Mouse (Mus musculus): Measurements from ENCODE around the gene Sh3kbp1. TPM values are rescaled to one million over a fixed set of nuclear protein-coding genes. Genes with fewer than 3 reads are reported as not detected.

Gene Sh3kbp1
- polyA plus RNA-seq, 1 experiment from 2014 or later, result 47.0 TPM

GRCm38 (mm10) chrX:159872521-159872920 is 245.4 kb downstream of the Sh3kbp1 start:
- Histone ChIP-seq H3K9me3 (no peaks in the 10 kb centered on the region), H3K4me2 (replicated peaks) (no peak overlapping the region), H3K9ac (no peak overlapping the region), H3K4me1 (no peaks in the 10 kb centered on the region), H3K4me3 (no peak overlapping the region), H3K36me3 (no peaks in the 10 kb centered on the region), H3K27ac (no peak overlapping the region), H3K27me3 (replicated peaks) (no peaks in the 10 kb centered on the region)
- WGBS, result 81% methylated on average over 2 of the region's 2 CpGs
- no peak for ATAC-seq (ENCODE audit: low FRiP score, low read depth)

DNA sequence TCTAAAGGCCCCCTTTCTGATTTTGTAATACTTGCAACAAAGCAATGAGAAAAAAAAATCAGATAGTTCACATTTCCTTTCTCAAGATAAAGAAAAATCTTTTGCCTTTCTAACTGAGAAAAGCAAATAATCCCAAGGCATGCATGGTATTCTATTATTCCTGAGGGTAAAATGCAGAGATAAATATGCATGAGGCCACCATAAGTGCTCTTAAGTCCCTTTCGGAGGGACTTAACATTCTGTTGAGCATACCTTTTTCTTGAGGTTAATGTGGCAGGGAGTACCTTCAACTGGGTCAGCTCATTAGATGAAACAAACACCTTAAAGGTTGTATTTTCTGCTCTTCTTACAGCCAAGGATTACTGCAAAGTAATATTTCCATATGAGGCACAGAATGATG is 250.7 kb downstream of the Sh3kbp1 start:
- no peak for ATAC-seq (ENCODE audit: low FRiP score, low read depth)
- no peak overlapping the region for H3K27ac ChIP-seq
- H3K9ac ChIP-seq, result no peak overlapping the region
- H3K36me3 ChIP-seq, result no peaks in the 10 kb centered on the region
- 87% methylated on average over 1 of the region's 1 CpGs for WGBS
- no peaks in the 10 kb centered on the region for H3K27me3 ChIP-seq (replicated peaks)
- H3K4me2 ChIP-seq (replicated peaks), result no peak overlapping the region
- H3K4me1 ChIP-seq, result no peaks in the 10 kb centered on the region
- H3K9me3 ChIP-seq, result no peaks in the 10 kb centered on the region
- H3K4me3 ChIP-seq, result no peak overlapping the region

DNA sequence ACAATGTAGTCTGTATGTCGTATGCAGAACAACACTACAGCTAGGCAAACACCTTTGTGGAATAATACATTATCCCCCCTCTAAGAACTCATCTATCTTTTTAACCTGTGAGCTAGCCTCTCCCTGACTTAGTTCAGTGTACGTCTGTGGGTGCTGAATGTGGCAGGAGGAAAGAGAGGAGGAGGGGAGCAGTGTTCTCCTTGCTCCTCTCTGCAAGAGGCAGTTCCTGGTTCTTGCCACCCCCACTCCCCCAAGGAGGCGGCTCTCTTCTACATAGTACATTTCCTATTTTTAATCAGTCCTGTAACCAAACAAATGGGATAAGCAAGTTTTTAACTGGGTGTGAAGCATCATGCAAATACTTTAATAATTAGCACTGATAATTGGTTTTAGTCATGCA is 252.4 kb downstream of the Sh3kbp1 start:
- H3K9me3 ChIP-seq, result no peaks in the 10 kb centered on the region

DNA sequence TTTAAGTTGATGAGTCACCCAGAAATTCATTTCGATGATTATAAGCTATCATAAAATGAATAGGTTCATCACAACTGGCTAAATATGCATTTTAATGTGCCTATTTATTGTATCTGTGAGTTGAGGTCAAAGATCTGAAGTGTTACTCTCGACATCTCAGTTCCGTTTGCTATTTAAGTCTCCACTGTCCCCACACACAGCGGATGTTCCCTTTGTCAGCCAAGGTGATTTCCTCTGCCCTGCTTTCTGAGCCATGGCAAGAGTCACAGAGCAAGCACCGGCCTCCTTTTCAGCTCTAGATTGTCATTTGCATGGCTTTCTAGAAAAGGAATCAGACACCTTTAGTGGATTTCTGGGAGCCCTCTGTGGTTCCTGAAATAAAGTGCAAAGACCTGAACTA is 254.5 kb downstream of the Sh3kbp1 start:
- H3K27ac ChIP-seq, result no peak overlapping the region
- no peaks in the 10 kb centered on the region for H3K9me3 ChIP-seq
- no peak overlapping the region for H3K4me2 ChIP-seq (replicated peaks)
- no peak overlapping the region for H3K9ac ChIP-seq
- no peak for ATAC-seq (ENCODE audit: low FRiP score, low read depth)
- H3K27me3 ChIP-seq (replicated peaks), result no peaks in the 10 kb centered on the region
- no peaks in the 10 kb centered on the region for H3K4me1 ChIP-seq
- no peak overlapping the region for H3K4me3 ChIP-seq
- WGBS, result 88% methylated on average over 5 of the region's 5 CpGs
- H3K36me3 ChIP-seq, result no peaks in the 10 kb centered on the region

More for the DNA sequence above, 252.4 kb downstream of the Sh3kbp1 start:
- H3K4me3 ChIP-seq, result no peak overlapping the region
- no peaks in the 10 kb centered on the region for H3K4me1 ChIP-seq
- no peak overlapping the region for H3K4me2 ChIP-seq (replicated peaks)
- H3K27ac ChIP-seq, result no peak overlapping the region
- WGBS, result 67% methylated on average over 3 of the region's 3 CpGs
- no peak for ATAC-seq (ENCODE audit: low FRiP score, low read depth)
- no peak overlapping the region for H3K9ac ChIP-seq
- no peaks in the 10 kb centered on the region for H3K27me3 ChIP-seq (replicated peaks)
- H3K36me3 ChIP-seq, result no peaks in the 10 kb centered on the region

GRCm38 (mm10) chrX:159896536-159896935 is 269.5 kb downstream of the Sh3kbp1 start:
- H3K9me3 ChIP-seq, result no peaks in the 10 kb centered on the region
- WGBS, result 80% methylated on average over 4 of the region's 4 CpGs
- H3K27ac ChIP-seq, result no peak overlapping the region
- H3K27me3 ChIP-seq (replicated peaks), result no peaks in the 10 kb centered on the region
- no peaks in the 10 kb centered on the region for H3K4me1 ChIP-seq
- no peak overlapping the region for H3K4me2 ChIP-seq (replicated peaks)
- no peak overlapping the region for H3K4me3 ChIP-seq
- no peak overlapping the region for H3K9ac ChIP-seq
- no peak for ATAC-seq (ENCODE audit: low FRiP score, low read depth)
- H3K36me3 ChIP-seq, result no peaks in the 10 kb centered on the region

DNA sequence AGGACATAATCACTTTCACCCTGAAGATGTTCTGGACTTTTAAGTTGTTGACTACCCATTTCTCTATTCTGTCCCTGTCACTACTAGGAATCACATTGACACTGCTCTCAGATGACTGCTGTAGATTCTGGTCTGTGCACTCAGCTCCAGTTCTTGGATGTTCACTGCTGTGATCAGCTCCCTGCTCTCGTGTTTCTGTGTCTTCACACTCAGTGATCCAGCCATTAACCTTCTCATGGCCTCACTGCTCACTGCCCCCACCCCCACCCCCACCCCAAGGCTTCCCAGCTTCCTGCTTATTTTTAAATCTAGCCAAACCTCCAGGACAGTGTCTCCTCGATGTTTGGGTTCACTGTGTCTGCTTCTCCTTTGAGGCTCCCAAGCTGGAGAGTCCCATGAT is 271.0 kb downstream of the Sh3kbp1 start:
- Histone ChIP-seq H3K9me3 (no peaks in the 10 kb centered on the region), H3K27ac (no peak overlapping the region), H3K36me3 (no peaks in the 10 kb centered on the region), H3K9ac (no peak overlapping the region), H3K4me1 (no peaks in the 10 kb centered on the region), H3K27me3 (replicated peaks) (no peaks in the 10 kb centered on the region), H3K4me2 (replicated peaks) (no peak overlapping the region), H3K4me3 (no peak overlapping the region)
- WGBS, result 51% methylated on average over 2 of the region's 2 CpGs
- ATAC-seq (ENCODE audit: low FRiP score, low read depth), result no peak

- Histone ChIP-seq H3K9me3 (no peaks in the 10 kb centered on the region), H3K4me1 (no peaks in the 10 kb centered on the region), H3K27ac (no peak overlapping the region), H3K4me3 (no peak overlapping the region), H3K4me2 (replicated peaks) (no peak overlapping the region), H3K9ac (no peak overlapping the region), H3K27me3 (replicated peaks) (0 out of 2 replicates have a peak, but pooled peaks cover 3% of the 10 kb centered on the region), H3K36me3 (no peaks in the 10 kb centered on the region)
- WGBS, result 81% methylated on average over 2 of the region's 2 CpGs
- no peak for ATAC-seq (ENCODE audit: low FRiP score, low read depth)
Observed at GRCm38 (mm10) chrX:159899121-159899520, 272.0 kb downstream of the Sh3kbp1 start.

- no peaks in the 10 kb centered on the region for H3K36me3 ChIP-seq
- no peak overlapping the region for H3K4me3 ChIP-seq
- 0 out of 2 replicates have a peak, but pooled peaks cover 4% of the 10 kb centered on the region for H3K27me3 ChIP-seq (replicated peaks)
- H3K27ac ChIP-seq, result no peak overlapping the region
- H3K4me2 ChIP-seq (replicated peaks), result no peak overlapping the region
- ATAC-seq (ENCODE audit: low FRiP score, low read depth), result no peak
- H3K4me1 ChIP-seq, result no peaks in the 10 kb centered on the region
- H3K9ac ChIP-seq, result no peak overlapping the region
- 84% methylated on average over 3 of the region's 3 CpGs for WGBS
- no peaks in the 10 kb centered on the region for H3K9me3 ChIP-seq
Observed at GRCm38 (mm10) chrX:159903421-159903820, 276.3 kb downstream of the Sh3kbp1 start.

DNA sequence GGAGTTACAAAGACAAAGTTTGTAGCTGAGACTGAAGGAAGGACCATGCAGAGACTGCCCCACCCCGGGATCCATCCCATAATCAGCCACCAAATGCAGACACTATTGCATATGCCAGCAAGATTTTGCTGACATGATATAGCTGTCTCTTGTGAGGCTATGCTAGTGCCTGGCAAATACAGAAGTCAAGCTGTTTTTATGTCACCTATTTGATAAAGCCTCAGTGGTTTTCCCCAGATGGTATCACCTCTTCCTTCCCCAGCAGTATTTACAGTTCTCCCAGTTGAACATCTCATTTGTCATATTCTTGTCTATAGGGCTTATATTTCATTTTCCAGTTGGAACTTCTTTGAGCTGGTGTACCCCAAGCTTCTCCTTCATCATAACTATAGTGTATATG is 280.6 kb downstream of the Sh3kbp1 start:
- Histone ChIP-seq H3K9ac (no peak overlapping the region), H3K4me2 (replicated peaks) (no peak overlapping the region), H3K4me1 (no peaks in the 10 kb centered on the region), H3K27ac (no peak overlapping the region), H3K9me3 (no peaks in the 10 kb centered on the region), H3K36me3 (no peaks in the 10 kb centered on the region), H3K4me3 (no peak overlapping the region), H3K27me3 (replicated peaks) (0 out of 2 replicates have a peak, but pooled peaks cover 7% of the 10 kb centered on the region)
- no peak for ATAC-seq (ENCODE audit: low FRiP score, low read depth)
- 64% methylated on average over 1 of the region's 1 CpGs for WGBS

DNA sequence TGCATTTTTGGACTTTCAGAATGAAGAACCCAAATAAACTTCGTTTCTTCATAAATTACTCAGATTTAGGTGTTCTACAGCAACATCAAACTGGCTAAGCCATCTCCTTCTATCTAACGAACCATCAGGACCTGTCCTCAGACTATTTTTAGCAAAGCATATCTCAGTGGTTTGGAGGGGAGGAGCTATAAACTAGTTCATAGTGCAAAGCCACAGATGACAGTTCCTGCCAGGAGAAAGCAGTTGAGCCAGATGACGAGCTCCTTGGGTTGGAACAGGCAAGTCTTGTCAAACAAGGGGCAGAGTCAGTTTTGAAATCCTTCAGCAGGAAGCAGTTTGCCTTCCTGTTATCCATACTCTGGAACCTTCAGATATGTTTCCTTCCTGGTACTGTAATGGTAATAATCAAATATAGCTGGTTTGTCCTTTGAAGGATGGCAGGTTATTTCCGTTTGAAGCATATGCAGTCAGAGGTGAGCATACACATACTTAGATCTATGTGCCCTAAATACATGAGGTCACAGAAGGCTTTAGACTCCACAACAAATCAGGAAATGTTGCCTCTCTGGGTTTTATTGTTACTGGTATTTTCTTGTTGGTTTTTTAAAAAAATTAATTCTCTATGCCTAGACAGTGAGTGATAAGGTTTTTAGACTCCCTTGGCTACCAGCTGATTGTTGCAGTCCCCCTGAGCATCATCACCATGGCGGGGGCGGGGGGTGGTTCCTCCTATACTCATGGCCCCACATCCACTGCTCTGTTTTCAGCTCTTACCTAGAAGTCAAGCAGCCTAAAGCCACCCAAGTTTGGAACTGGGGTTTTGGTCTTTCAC is 282.6 kb downstream of the Sh3kbp1 start:
- Histone ChIP-seq H3K4me1 (no peaks in the 10 kb centered on the region), H3K9me3 (no peaks in the 10 kb centered on the region), H3K9ac (no peak overlapping the region), H3K27ac (no peak overlapping the region), H3K36me3 (no peaks in the 10 kb centered on the region), H3K27me3 (replicated peaks) (0 out of 2 replicates have a peak, but pooled peaks cover 4% of the 10 kb centered on the region), H3K4me3 (no peak overlapping the region), H3K4me2 (replicated peaks) (no peak overlapping the region)
- 82% methylated on average over 6 of the region's 6 CpGs for WGBS
- ATAC-seq (ENCODE audit: low FRiP score, low read depth), result no peak

GRCm38 (mm10) chrX:159910600-159910999 is 283.5 kb downstream of the Sh3kbp1 start:
- H3K4me2 ChIP-seq (replicated peaks), result no peak overlapping the region
- 64% methylated on average over 3 of the region's 3 CpGs for WGBS
- H3K36me3 ChIP-seq, result no peaks in the 10 kb centered on the region
- H3K9ac ChIP-seq, result no peak overlapping the region
- H3K4me1 ChIP-seq, result no peaks in the 10 kb centered on the region
- H3K27me3 ChIP-seq (replicated peaks), result 0 out of 2 replicates have a peak, but pooled peaks cover 4% of the 10 kb centered on the region
- no peak for ATAC-seq (ENCODE audit: low FRiP score, low read depth)
- no peak overlapping the region for H3K27ac ChIP-seq
- no peaks in the 10 kb centered on the region for H3K9me3 ChIP-seq
- H3K4me3 ChIP-seq, result no peak overlapping the region

DNA sequence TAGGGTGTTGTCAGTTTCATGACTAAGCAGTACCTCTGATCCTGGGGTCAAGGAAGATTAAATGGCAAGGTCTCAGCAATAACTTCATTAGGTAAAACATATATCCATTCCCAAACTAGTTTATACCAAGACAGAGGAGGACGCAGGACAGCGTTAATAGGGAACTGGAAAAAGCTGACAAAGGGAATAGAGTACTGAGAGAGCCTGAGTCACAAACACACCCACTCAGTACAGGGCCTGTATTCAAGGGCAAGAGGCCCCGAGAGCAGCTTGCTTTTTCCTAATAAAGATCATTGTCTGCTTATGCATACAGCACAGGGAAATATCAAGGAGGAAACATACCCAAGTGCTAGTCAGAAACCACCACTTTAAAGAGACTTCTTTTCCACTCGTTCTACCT is 284.5 kb downstream of the Sh3kbp1 start:
- no peak overlapping the region for H3K9ac ChIP-seq
- no peaks in the 10 kb centered on the region for H3K4me1 ChIP-seq
- no peak overlapping the region for H3K4me2 ChIP-seq (replicated peaks)
- H3K36me3 ChIP-seq, result no peaks in the 10 kb centered on the region
- H3K27me3 ChIP-seq (replicated peaks), result 0 out of 2 replicates have a peak, but pooled peaks cover 4% of the 10 kb centered on the region
- no peaks in the 10 kb centered on the region for H3K9me3 ChIP-seq
- 80% methylated on average over 4 of the region's 4 CpGs for WGBS
- no peak for ATAC-seq (ENCODE audit: low FRiP score, low read depth)
- H3K4me3 ChIP-seq, result no peak overlapping the region
- no peak overlapping the region for H3K27ac ChIP-seq

DNA sequence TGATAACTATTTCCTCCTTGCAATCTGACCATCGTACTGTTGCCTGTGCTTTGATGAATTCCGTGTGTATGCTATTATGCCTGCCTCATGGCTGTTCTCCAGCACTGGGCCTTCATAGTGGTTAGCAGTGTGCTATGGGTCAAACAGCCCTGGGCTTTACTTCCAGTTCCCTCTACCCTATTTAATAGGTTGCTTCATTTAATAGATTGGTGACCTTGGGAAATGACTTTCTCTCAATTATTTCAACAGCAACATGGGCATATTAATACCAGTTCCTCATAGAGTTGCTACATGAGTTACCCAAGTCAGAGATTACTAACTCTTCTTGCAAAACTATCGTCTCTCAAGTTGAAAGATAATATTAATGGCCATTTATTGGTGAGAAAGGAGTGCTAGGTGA is 285.0 kb downstream of the Sh3kbp1 start:
- Histone ChIP-seq H3K36me3 (no peaks in the 10 kb centered on the region), H3K27ac (no peak overlapping the region), H3K4me3 (no peak overlapping the region), H3K4me1 (no peaks in the 10 kb centered on the region), H3K9me3 (no peaks in the 10 kb centered on the region), H3K9ac (no peak overlapping the region), H3K27me3 (replicated peaks) (0 out of 2 replicates have a peak, but pooled peaks cover 4% of the 10 kb centered on the region), H3K4me2 (replicated peaks) (no peak overlapping the region)
- ATAC-seq (ENCODE audit: low FRiP score, low read depth), result no peak
- WGBS, result 87% methylated on average over 3 of the region's 3 CpGs

All from neural tube, embryonic 12.5 days (tissue).